ENCODE assay signal across 19 mouse cellular contexts in genomic region chr5:126098433-126098832, GRCm38 (mm10).
"Had no signal": no experiment of that assay in that cellular context is flagged by ENCODE, and none has a peak within 500 bp of the region (broad histone marks: within the 10 kb centered on the region; RNA-seq: fewer than 3 reads in every experiment).

No protein-coding gene starts in this region.

- H3K4me3 ChIP-seq: lung, embryonic 15.5 days; midbrain, embryonic 10.5 days; midbrain, embryonic 12.5 days; myocyte; neural tube, embryonic 13.5 days; neural tube, embryonic 15.5 days had no signal

- H3K9me3 ChIP-seq: lung, embryonic 15.5 days; midbrain, embryonic 10.5 days; midbrain, embryonic 12.5 days; neural tube, embryonic 13.5 days; neural tube, embryonic 15.5 days had no signal

- H3K4me1 ChIP-seq: lung, embryonic 15.5 days; midbrain, embryonic 10.5 days; midbrain, embryonic 12.5 days; neural tube, embryonic 13.5 days; neural tube, embryonic 15.5 days had no signal

- DNase-seq: lung, adult 2 months; lung, postnatal 10 days; lung, postnatal 4 days; midbrain, embryonic 14.5 days; retina, postnatal 1 day; right cerebral cortex, adult 18-20 months; right cerebral cortex, postnatal 25 days; right cerebral cortex, postnatal 4 days; spleen, adult 18-20 months; thymus, adult 18-20 months; thymus, postnatal 14 days; thymus, postnatal 36 days had no signal

- H3K9ac ChIP-seq: lung, embryonic 15.5 days; midbrain, embryonic 12.5 days; neural tube, embryonic 13.5 days; neural tube, embryonic 15.5 days had no signal

- H3K27me3 ChIP-seq: lung, embryonic 15.5 days; midbrain, embryonic 12.5 days; neural tube, embryonic 13.5 days; neural tube, embryonic 15.5 days had no signal

- ATAC-seq: midbrain, embryonic 16.5 days had no signal

- H3K4me2 ChIP-seq: lung, embryonic 15.5 days; midbrain, embryonic 12.5 days; neural tube, embryonic 13.5 days; neural tube, embryonic 15.5 days had no signal

- H3K27ac ChIP-seq: lung, embryonic 15.5 days; midbrain, embryonic 10.5 days; midbrain, embryonic 12.5 days; neural tube, embryonic 13.5 days; neural tube, embryonic 15.5 days had no signal

- H3K36me3 ChIP-seq: lung, embryonic 15.5 days; midbrain, embryonic 10.5 days; midbrain, embryonic 12.5 days; neural tube, embryonic 13.5 days; neural tube, embryonic 15.5 days had no signal
